Mouse (Mus musculus) embryonic stem cell, embryonic (primary cell): ENCODE data around the gene Eif4e2.

Experiments used
- CTCF ChIA-PET, 4 experiments: fragments of 300-600 bp in 2 of 4; fragments of 350-600 bp in 2 of 4; sonication (Branson Sonifier 250); formaldehyde crosslinking; loops; one replicate each; lab custom pipeline; 2022; ENCODE audit warnings: inconsistent platforms in 2 of 4; lab: Charles Lee
- POLR2A ChIA-PET, 4 experiments: fragments of 300-600 bp in 2 of 4; fragments of 350-600 bp in 2 of 4; sonication (Branson Sonifier 250); formaldehyde crosslinking; loops; one replicate each; lab custom pipeline; 2022; ENCODE audit warnings: antibody characterized with exemption in 4 of 4, inconsistent platforms in 1 of 4; lab: Charles Lee

The Eif4e2 gene

GRCm38 (mm10) chr1:87226409-87227159 is 12.9 kb downstream of the Eif4e2 start:
- ChIA-PET CTCF (interaction anchor here (0.5 to 2.3 kb wide), 17 partner anchors 9 to 698 kb away, joined by 3 to 12 read pairs (median 4); no protein-coding TSS in a partner anchor), POLR2A (interaction anchor here (0.6 to 27.7 kb wide), 79 partner anchors 3 to 1322 kb away, joined by 3 to 723 read pairs (median 4); partner anchors contain the start of genes Ptma (in 4 of the 4), Efhd1 (in 3 of the 4), Gigyf2 (in 3 of the 4) and Eif4e2 (in 2 of the 4))

- ChIA-PET POLR2A (interaction anchor here (0.8 to 27.7 kb wide), 41 partner anchors 4 to 797 kb away, joined by 3 to 723 read pairs (median 4); partner anchors contain the start of genes Gigyf2 (in 3 of the 4), Efhd1 (in 2 of the 4), Eif4e2 (in 2 of the 4) and Ptma (in 2 of the 4)), CTCF (interaction anchor here in 3 of 4 experiments (0.5 to 2.3 kb wide), 8 partner anchors 9 to 191 kb away, joined by 3 to 12 read pairs (median 4); no protein-coding TSS in a partner anchor)
Measured at GRCm38 (mm10) chr1:87227160-87227550, 13.4 kb downstream of the Eif4e2 start.

- CTCF ChIA-PET: interaction anchor here in 3 of 4 experiments (0.5 to 1.9 kb wide), 3 partner anchors 8 to 395 kb away, joined by 3 to 4 read pairs (median 3); no protein-coding TSS in a partner anchor
Measured at GRCm38 (mm10) chr1:87230606-87231005, 16.9 kb downstream of the Eif4e2 start.

GRCm38 (mm10) chr1:87232197-87232596 is 18.5 kb downstream of the Eif4e2 start:
- POLR2A ChIA-PET: interaction anchor here (0.6 to 27.7 kb wide), 27 partner anchors 2 to 706 kb away, joined by 3 to 723 read pairs (median 4); partner anchors contain the start of genes Eif4e2 (in 2 of the 4), Gigyf2 (in 2 of the 4), Chrnd (in 1 of the 4) and Efhd1 (in 1 of the 4)
- CTCF ChIA-PET: interaction anchor here (0.5 to 2.2 kb wide), 8 partner anchors 14 to 58 kb away, joined by 3 to 8 read pairs (median 4); no protein-coding TSS in a partner anchor

More at GRCm38 (mm10) chr1:87230606-87231005, 16.9 kb downstream of the Eif4e2 start:
- POLR2A ChIA-PET: interaction anchor here (0.7 to 27.7 kb wide), 10 partner anchors 4 to 442 kb away, joined by 3 to 723 read pairs (median 7); partner anchors contain the start of genes Eif4e2 (in 2 of the 4), Efhd1 (in 1 of the 4) and Gigyf2 (in 1 of the 4)

GRCm38 (mm10) chr1:87239056-87239455 is 25.3 kb downstream of the Eif4e2 start:
- ChIA-PET CTCF (interaction anchor here in 3 of 4 experiments (0.7 to 1.9 kb wide), 7 partner anchors 10 to 158 kb away, joined by 3 to 10 read pairs (median 3); no protein-coding TSS in a partner anchor), POLR2A (interaction anchor here (0.5 to 25.6 kb wide), 19 partner anchors 10 to 998 kb away, joined by 3 to 723 read pairs (median 4); partner anchors contain the start of genes Eif4e2 (in 1 of the 4) and Gigyf2 (in 1 of the 4))

GRCm38 (mm10) chr1:87243021-87243420 is 29.3 kb downstream of the Eif4e2 start:
- ChIA-PET POLR2A (interaction anchor here (0.6 to 25.6 kb wide), 16 partner anchors 8 to 415 kb away, joined by 3 to 723 read pairs (median 4); partner anchors contain the start of genes Eif4e2 (in 1 of the 4) and Gigyf2 (in 1 of the 4)), CTCF (interaction anchor here (0.7 to 2.0 kb wide), 7 partner anchors 16 to 56 kb away, joined by 3 to 8 read pairs (median 4); no protein-coding TSS in a partner anchor)

GRCm38 (mm10) chr1:87245430-87245829 is 31.7 kb downstream of the Eif4e2 start:
- POLR2A ChIA-PET: interaction anchor here in 2 of 4 experiments (0.8 to 25.6 kb wide), 9 partner anchors 9 to 363 kb away, joined by 3 to 723 read pairs (median 3); partner anchors contain the start of genes Eif4e2 (in 1 of the 2) and Gigyf2 (in 1 of the 2)
- CTCF ChIA-PET: interaction anchor here in 3 of 4 experiments (0.7 to 2.3 kb wide), 20 partner anchors 11 to 363 kb away, joined by 3 to 14 read pairs (median 5); no protein-coding TSS in a partner anchor

GRCm38 (mm10) chr1:87245929-87246815 is 32.5 kb downstream of the Eif4e2 start:
- POLR2A ChIA-PET: interaction anchor here in 3 of 4 experiments (0.6 to 25.6 kb wide), 15 partner anchors 8 to 363 kb away, joined by 3 to 723 read pairs (median 3); partner anchors contain the start of genes Gigyf2 (in 3 of the 3), Efhd1 (in 1 of the 3) and Eif4e2 (in 1 of the 3)
- CTCF ChIA-PET: interaction anchor here (0.5 to 2.3 kb wide), 44 partner anchors 8 to 1046 kb away, joined by 3 to 14 read pairs (median 4); partner anchors contain the start of gene Gigyf2 (in 2 of the 4)

GRCm38 (mm10) chr1:87252040-87252609 is 38.4 kb downstream of the Eif4e2 start:
- CTCF ChIA-PET: interaction anchor here in 1 of 4 experiments (1.4 kb wide), 1 partner anchor 41 kb away, joined by 3 read pairs; no protein-coding TSS in a partner anchor

GRCm38 (mm10) chr1:87255173-87255572 is 41.5 kb downstream of the Eif4e2 start:
- ChIA-PET POLR2A (interaction anchor here in 1 of 4 experiments (1.5 to 2.4 kb wide), 3 partner anchors 8 to 29 kb away, joined by 4 to 9 read pairs (median 7); partner anchors contain the start of gene Efhd1), CTCF (interaction anchor here in 1 of 4 experiments (2.5 kb wide), 1 partner anchor 9 kb away, joined by 8 read pairs; no protein-coding TSS in a partner anchor)

More at GRCm38 (mm10) chr1:87252040-87252609, 38.4 kb downstream of the Eif4e2 start:
- POLR2A ChIA-PET: interaction anchor here in 2 of 4 experiments (0.9 to 1.5 kb wide), 7 partner anchors 10 to 41 kb away, joined by 3 to 6 read pairs (median 4); partner anchors contain the start of gene Efhd1 (in 1 of the 2)

GRCm38 (mm10) chr1:87257691-87258090 is 44.0 kb downstream of the Eif4e2 start:
- POLR2A ChIA-PET: interaction anchor here in 3 of 4 experiments (0.6 to 2.5 kb wide), 9 partner anchors 9 to 148 kb away, joined by 3 to 11 read pairs (median 5); partner anchors contain the start of gene Gigyf2 (in 1 of the 3)
- CTCF ChIA-PET: interaction anchor here in 2 of 4 experiments (0.7 to 1.5 kb wide), 5 partner anchors 9 to 71 kb away, joined by 3 to 4 read pairs (median 3); no protein-coding TSS in a partner anchor

GRCm38 (mm10) chr1:87258484-87258883 is 44.8 kb downstream of the Eif4e2 start:
- CTCF ChIA-PET: interaction anchor here in 2 of 4 experiments (0.8 to 1.5 kb wide), 9 partner anchors 8 to 71 kb away, joined by 3 to 5 read pairs (median 3); no protein-coding TSS in a partner anchor

GRCm38 (mm10) chr1:87259316-87259715 is 45.6 kb downstream of the Eif4e2 start:
- CTCF ChIA-PET: interaction anchor here in 3 of 4 experiments (0.6 to 1.5 kb wide), 4 partner anchors 13 to 521 kb away, joined by 3 to 5 read pairs (median 4); no protein-coding TSS in a partner anchor
- POLR2A ChIA-PET: interaction anchor here in 3 of 4 experiments (0.6 to 2.0 kb wide), 10 partner anchors 9 to 176 kb away, joined by 3 to 10 read pairs (median 4); partner anchors contain the start of gene Gigyf2 (in 1 of the 3)

More at GRCm38 (mm10) chr1:87258484-87258883, 44.8 kb downstream of the Eif4e2 start:
- POLR2A ChIA-PET: interaction anchor here (0.6 to 2.5 kb wide), 13 partner anchors 8 to 72 kb away, joined by 3 to 11 read pairs (median 5); partner anchors contain the start of gene Gigyf2 (in 2 of the 4)

- ChIA-PET POLR2A (interaction anchor here in 2 of 4 experiments (0.6 to 6.4 kb wide), 17 partner anchors 9 to 739 kb away, joined by 3 to 35 read pairs (median 4); partner anchors contain the start of gene Gigyf2 (in 1 of the 2)), CTCF (interaction anchor here in 2 of 4 experiments (0.6 to 1.2 kb wide), 3 partner anchors 17 to 58 kb away, joined by 3 to 6 read pairs (median 4); no protein-coding TSS in a partner anchor)
Measured at GRCm38 (mm10) chr1:87263257-87263656, 49.5 kb downstream of the Eif4e2 start.

GRCm38 (mm10) chr1:87263796-87264133 is 50.1 kb downstream of the Eif4e2 start:
- CTCF ChIA-PET: interaction anchor here in 3 of 4 experiments (0.6 to 1.7 kb wide), 4 partner anchors 17 to 493 kb away, joined by 3 to 4 read pairs (median 4); no protein-coding TSS in a partner anchor
- POLR2A ChIA-PET: interaction anchor here in 2 of 4 experiments (0.6 to 6.4 kb wide), 17 partner anchors 9 to 740 kb away, joined by 3 to 35 read pairs (median 4); partner anchors contain the start of gene Gigyf2 (in 1 of the 2)
